Mouse (Mus musculus) forebrain, embryonic 15.5 days (tissue): ENCODE measurements at regions not wholly inside any gene's neighbourhood (a gene's known extent, or its start where the extent isn't known, plus 50 kb on each side); places are given as distances from the start of the nearest gene placed in this dataset.

Experiments
- ATAC-seq: fragments of 200-750 bp; cut with Nextera tagmentation; replicated peaks from 2 replicates; pipeline ENCODE4 v1.8.0; 2017; ENCODE audit warnings: mild to moderate bottlenecking, moderate TSS enrichment, moderate library complexity
- H3K27ac ChIP-seq: fragments of 300-500 bp; sonication (generic); replicated peaks from 2 replicates; pipeline ENCODE4 v1.5.1; 2015; ENCODE audit warnings: mild to moderate bottlenecking, inconsistent platforms
- H3K27me3 ChIP-seq: fragments of 300-500 bp; sonication (generic); 2 replicates; pipeline ENCODE4 v1.6.1; 2015; ENCODE audit warnings: inconsistent platforms
- H3K36me3 ChIP-seq: fragments of 300-500 bp; sonication (generic); 2 replicates; pipeline ENCODE4 v1.6.1; 2015; ENCODE audit warnings: mild to moderate bottlenecking, inconsistent platforms
- H3K4me1 ChIP-seq: fragments of 300-500 bp; sonication (generic); 2 replicates; pipeline ENCODE4 v1.6.1; 2015; ENCODE audit warnings: inconsistent platforms
- H3K4me2 ChIP-seq: fragments of 300-500 bp; sonication (generic); replicated peaks from 2 replicates; pipeline ENCODE4 v1.6.1; 2015; ENCODE audit warnings: mild to moderate bottlenecking, inconsistent platforms
- H3K4me3 ChIP-seq: fragments of 300-500 bp; sonication (generic); 2 replicates; pipeline ENCODE4 v1.5.1; 2015; ENCODE audit warnings: mild to moderate bottlenecking, inconsistent platforms
- H3K9ac ChIP-seq: fragments of 300-500 bp; sonication (generic); replicated peaks from 2 replicates; pipeline ENCODE4 v1.6.1; 2015; ENCODE audit warnings: mild to moderate bottlenecking, inconsistent platforms
- H3K9me3 ChIP-seq: fragments of 300-500 bp; sonication (generic); 2 replicates; pipeline ENCODE4 v1.6.1; 2016; ENCODE audit warnings: inconsistent platforms
- WGBS: fragments of 180-500 bp; shearing (Covaris S2); methylation state at CpG from one replicate; pipeline ENCODE4 v1.1.7; 2015; ENCODE audit warnings: mixed read lengths; 5-methylcytosine and 5-hydroxymethylcytosine counted together

GRCm38 (mm10) chr4:88935901-88936300 lies 55.9 kb upstream of the Ifne start:
- 83% methylated on average over 2 of the region's 2 CpGs for WGBS
- peaks cover 18% of the 10 kb centered on the region for H3K27me3 ChIP-seq

GRCm38 (mm10) chr4:88935316-88935715 lies 55.3 kb upstream of the Ifne start:
- H3K27ac ChIP-seq, result no peak overlapping the region
- H3K4me2 ChIP-seq, result no peak overlapping the region
- 75% methylated on average over 7 of the region's 7 CpGs for WGBS
- no peak overlapping the region for H3K4me3 ChIP-seq
- H3K4me1 ChIP-seq, result peaks cover 5% of the 10 kb centered on the region
- peaks cover 18% of the 10 kb centered on the region for H3K27me3 ChIP-seq
- H3K9me3 ChIP-seq, result no peaks in the 10 kb centered on the region
- H3K9ac ChIP-seq, result no peak overlapping the region
- ATAC-seq, result no peak
- H3K36me3 ChIP-seq, result no peaks in the 10 kb centered on the region

More at GRCm38 (mm10) chr4:88935901-88936300, 55.9 kb upstream of the Ifne start:
- no peak overlapping the region for H3K4me2 ChIP-seq
- H3K4me1 ChIP-seq, result peaks cover 5% of the 10 kb centered on the region
- H3K36me3 ChIP-seq, result no peaks in the 10 kb centered on the region
- no peak overlapping the region for H3K9ac ChIP-seq
- ATAC-seq, result no peak
- H3K9me3 ChIP-seq, result no peaks in the 10 kb centered on the region
- no peak overlapping the region for H3K27ac ChIP-seq
- no peak overlapping the region for H3K4me3 ChIP-seq

GRCm38 (mm10) chr4:88934266-88935025 lies 54.4 kb upstream of the Ifne start:
- H3K36me3 ChIP-seq, result no peaks in the 10 kb centered on the region
- no peak overlapping the region for H3K4me3 ChIP-seq
- no peak overlapping the region for H3K4me2 ChIP-seq
- no peak overlapping the region for H3K27ac ChIP-seq
- H3K9ac ChIP-seq, result no peak overlapping the region
- WGBS, result 80% methylated on average over 8 of the region's 8 CpGs
- H3K27me3 ChIP-seq, result peaks cover 18% of the 10 kb centered on the region
- no peak for ATAC-seq
- H3K4me1 ChIP-seq, result peaks cover 5% of the 10 kb centered on the region
- H3K9me3 ChIP-seq, result no peaks in the 10 kb centered on the region

GRCm38 (mm10) chr4:88931217-88931616 lies 51.2 kb upstream of the Ifne start:
- H3K4me1 ChIP-seq, result no peaks in the 10 kb centered on the region
- H3K9me3 ChIP-seq, result no peaks in the 10 kb centered on the region
- H3K27me3 ChIP-seq, result peaks cover 7% of the 10 kb centered on the region; the same call in 1 of the 2 replicates
- H3K9ac ChIP-seq, result no peak overlapping the region
- no peak overlapping the region for H3K27ac ChIP-seq
- ATAC-seq, result no peak
- 89% methylated on average over 9 of the region's 9 CpGs for WGBS
- no peak overlapping the region for H3K4me3 ChIP-seq
- no peaks in the 10 kb centered on the region for H3K36me3 ChIP-seq
- no peak overlapping the region for H3K4me2 ChIP-seq
